Mouse (Mus musculus) ES-E14 (cell line): ENCODE measurements around the gene Ccdc169.

ENCODE experiments used
- HCFC1 ChIP-seq: IDR thresholded peaks from 2 replicates; pipeline ENCODE4 v1.6.1; 2012; ENCODE audit warnings: low read length, inconsistent platforms, borderline replicate concordance; ENCODE audit not compliant: insufficient read depth
- MAFK ChIP-seq: IDR thresholded peaks from 2 replicates; pipeline ENCODE4 v1.6.1; 2014; ENCODE audit warnings: mild to moderate bottlenecking, low read depth, low read length, inconsistent platforms; ENCODE audit not compliant: insufficient read depth
- ZC3H11A ChIP-seq: IDR thresholded peaks from 2 replicates; pipeline ENCODE4 v1.6.1; 2012; ENCODE audit warnings: low read depth, mild to moderate bottlenecking, inconsistent platforms, low read length, borderline replicate concordance
- ZNF384 ChIP-seq: IDR thresholded peaks from 2 replicates; pipeline ENCODE4 v1.6.1; 2012; ENCODE audit warnings: low read depth, low read length, inconsistent platforms

DNA sequence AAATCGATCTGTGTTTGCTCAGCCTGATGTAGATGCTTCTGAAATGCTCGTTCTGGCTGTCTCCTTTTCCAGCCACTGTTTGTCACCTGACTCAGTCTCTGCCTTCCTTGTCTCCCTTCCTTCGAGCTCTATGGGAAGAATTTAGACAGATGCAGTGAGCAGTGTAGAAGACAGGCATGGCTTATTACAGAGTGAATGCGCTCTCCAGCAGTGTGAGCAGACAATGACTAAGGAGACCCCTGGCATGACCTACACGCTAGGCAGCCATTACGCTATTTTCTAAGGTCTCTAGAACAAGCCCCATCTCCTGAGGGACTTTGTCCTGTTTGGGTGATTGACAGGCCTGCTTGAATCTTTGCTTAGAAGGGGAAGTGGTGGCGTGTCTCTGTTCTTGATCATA lies 24.0 kb downstream of the Ccdc169 start:
- no peak for TF ChIP-seq MAFK
- no peak for TF ChIP-seq ZNF384
- no peak for TF ChIP-seq ZC3H11A
- TF ChIP-seq HCFC1, result no peak
